Mouse (Mus musculus) heart, adult 2 months (tissue): Measurements from ENCODE around the gene Gm49336.

Experiments
- CTCF ChIP-seq: fragments of 200-600 bp; IDR thresholded peaks from 2 replicates; pipeline ENCODE4 v1.8.1; 2022; ENCODE audit warnings: antibody characterized with exemption, mild to moderate bottlenecking, moderate library complexity
- EP300 ChIP-seq: fragments of 200-500 bp; IDR thresholded peaks from 2 replicates; pipeline ENCODE4 v1.6.1; 2011; ENCODE audit warnings: low read depth, low read length, control low read depth; ENCODE audit not compliant: insufficient read depth
- POLR2A ChIP-seq: fragments of 200-500 bp; IDR thresholded peaks from 2 replicates; pipeline ENCODE4 v1.6.1; 2011; ENCODE audit warnings: mild to moderate bottlenecking, low read depth, low read length, control low read depth; ENCODE audit not compliant: insufficient read depth

GRCm38 (mm10) chr14:60216125-60216524, 35.2 kb downstream of the Gm49336 start:
- TF ChIP-seq CTCF (no peak), POLR2A (no peak), EP300 (no peak)
